Mouse (Mus musculus) midbrain, embryonic 10.5 days (tissue): ENCODE measurements at regions not wholly inside any gene's neighbourhood (a gene's known extent, or its start where the extent isn't known, plus 50 kb on each side); places are given as distances from the start of the nearest gene placed in this dataset.
"Not testable (repeated sequence)": the region's sequence is repeated elsewhere in the genome, so short reads cannot be mapped to it uniquely, and the experiment has no call there.

Experiments
- DNase-seq: peaks from one replicate; pipeline ENCODE4 v3.0.0-alpha.2; 2017; ENCODE audit warnings: low spot score
- H3K27ac ChIP-seq: fragments of 300-500 bp; sonication (generic); replicated peaks from 2 replicates; pipeline ENCODE4 v1.5.1; 2016; ENCODE audit warnings: mild to moderate bottlenecking
- H3K27me3 ChIP-seq: fragments of 300-500 bp; sonication (generic); 2 replicates; pipeline ENCODE4 v1.6.1; 2016; ENCODE audit warnings: low read depth, mild to moderate bottlenecking; ENCODE audit not compliant: poor library complexity, severe bottlenecking
- H3K36me3 ChIP-seq: fragments of 300-500 bp; sonication (generic); 2 replicates; pipeline ENCODE4 v1.6.1; 2016; ENCODE audit warnings: mild to moderate bottlenecking, moderate library complexity
- H3K4me1 ChIP-seq: fragments of 300-500 bp; sonication (generic); 2 replicates; pipeline ENCODE4 v1.6.1; 2016
- H3K4me3 ChIP-seq: fragments of 300-500 bp; sonication (generic); 2 replicates; pipeline ENCODE4 v1.5.1; 2016; ENCODE audit warnings: mild to moderate bottlenecking, moderate library complexity
- H3K9me3 ChIP-seq: fragments of 300-500 bp; sonication (generic); replicated peaks from 2 replicates; pipeline ENCODE4 v1.6.1; 2016; ENCODE audit warnings: mild to moderate bottlenecking
- WGBS: fragments of 180-500 bp; shearing (Covaris S2); methylation state at CpG from one replicate; pipeline ENCODE4 v1.1.7; 2016; 5-methylcytosine and 5-hydroxymethylcytosine counted together

DNA sequence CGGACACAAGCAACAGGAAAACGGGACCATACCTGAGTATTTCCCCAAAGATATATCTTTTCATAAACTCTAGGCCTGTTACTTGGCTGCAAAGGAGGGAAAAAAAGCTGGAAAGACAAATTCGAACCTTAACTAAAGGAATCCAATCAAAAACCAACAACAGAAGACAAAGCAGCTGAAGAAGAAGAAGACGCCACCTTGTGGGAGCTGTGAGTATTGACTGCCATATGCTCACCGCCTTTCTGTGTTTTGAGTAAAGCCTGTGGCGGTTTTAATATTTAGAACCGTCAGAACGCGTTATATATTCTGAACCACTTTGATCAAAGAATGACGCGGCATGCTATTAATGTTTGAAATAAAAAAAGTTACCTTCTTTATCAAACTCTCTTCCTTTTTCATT lies 126.9 kb upstream of the Sox5 start:
- DNase-seq = no peak
- 92% methylated on average over 11 of the region's 11 CpGs for WGBS
- H3K36me3 ChIP-seq = no peaks in the 10 kb centered on the region
- H3K27me3 ChIP-seq = no peaks in the 10 kb centered on the region
- no peak overlapping the region for H3K4me3 ChIP-seq
- H3K27ac ChIP-seq = no peak overlapping the region
- H3K4me1 ChIP-seq = peaks cover 6% of the 10 kb centered on the region
- no peaks in the 10 kb centered on the region for H3K9me3 ChIP-seq

DNA sequence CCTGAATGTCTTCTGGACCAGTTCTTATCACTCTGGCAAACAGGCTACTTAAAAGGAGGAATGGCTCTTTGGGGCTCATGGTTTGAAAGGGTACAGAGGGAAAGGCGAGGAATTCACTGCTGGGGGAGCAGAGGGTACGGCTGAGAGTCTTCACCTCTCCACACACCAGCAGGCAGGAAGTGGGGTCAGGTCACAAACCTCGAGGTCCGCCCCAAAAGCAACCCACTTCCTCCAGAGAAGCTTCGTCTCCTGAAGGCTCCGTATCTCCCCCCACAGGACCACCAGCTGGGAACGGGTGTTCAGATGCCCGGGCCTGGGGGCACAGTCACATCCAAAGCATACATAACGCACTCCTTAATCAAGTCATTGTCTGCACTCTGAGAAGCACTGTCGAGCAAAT lies 121.4 kb upstream of the Sox5 start:
- Histone ChIP-seq H3K4me3 (no peak overlapping the region), H3K27me3 (no peaks in the 10 kb centered on the region), H3K4me1 (peaks cover 14% of the 10 kb centered on the region), H3K27ac (peak overlapping the region; percentile 52; the same call in 1 of the 2 replicates), H3K36me3 (no peaks in the 10 kb centered on the region), H3K9me3 (no peaks in the 10 kb centered on the region)
- DNase-seq = no peak
- 73% methylated on average over 10 of the region's 10 CpGs for WGBS

DNA sequence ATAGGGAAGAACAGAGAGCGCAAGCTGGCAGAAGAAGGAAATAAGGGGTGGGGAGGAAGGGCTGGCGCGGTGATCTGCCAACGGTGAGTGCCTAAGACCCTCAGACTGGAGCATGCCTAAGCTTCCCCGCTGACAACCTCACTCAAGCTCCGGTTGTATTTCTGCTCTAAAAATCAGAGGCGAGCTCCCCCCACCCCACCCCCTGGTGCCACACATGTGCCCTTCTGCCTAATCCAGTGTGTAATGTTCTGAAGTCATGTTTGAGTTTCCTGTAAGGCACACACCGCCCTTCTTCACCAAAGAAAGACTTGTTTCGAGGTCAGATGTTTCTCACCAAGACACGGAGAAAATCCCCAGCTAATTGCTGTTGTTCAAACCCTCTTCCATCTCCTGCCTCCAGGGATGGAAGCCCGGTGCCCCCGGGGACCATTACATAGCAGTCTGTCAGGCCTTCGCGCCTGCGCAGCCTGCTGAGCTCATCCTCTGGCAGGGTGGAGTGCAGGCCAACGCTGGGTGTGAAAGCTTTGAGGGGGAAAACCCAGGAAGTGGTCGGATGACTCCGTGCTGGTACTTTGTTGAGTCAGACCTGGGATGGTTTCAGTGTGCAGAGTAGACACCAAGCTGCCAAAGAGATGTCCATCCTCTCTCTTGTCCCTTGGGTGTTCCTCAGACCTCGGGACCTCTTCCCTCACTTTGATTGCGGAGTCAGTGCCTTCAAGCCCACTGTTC lies 120.7 kb upstream of the Sox5 start:
- Histone ChIP-seq H3K9me3 (no peaks in the 10 kb centered on the region), H3K4me3 (no peak overlapping the region), H3K27me3 (no peaks in the 10 kb centered on the region), H3K4me1 (peaks cover 14% of the 10 kb centered on the region), H3K27ac (peak overlapping the region; percentile 52; the same call in 1 of the 2 replicates), H3K36me3 (no peaks in the 10 kb centered on the region)
- WGBS = 80% methylated on average over 20 of the region's 20 CpGs
- DNase-seq = no peak

DNA sequence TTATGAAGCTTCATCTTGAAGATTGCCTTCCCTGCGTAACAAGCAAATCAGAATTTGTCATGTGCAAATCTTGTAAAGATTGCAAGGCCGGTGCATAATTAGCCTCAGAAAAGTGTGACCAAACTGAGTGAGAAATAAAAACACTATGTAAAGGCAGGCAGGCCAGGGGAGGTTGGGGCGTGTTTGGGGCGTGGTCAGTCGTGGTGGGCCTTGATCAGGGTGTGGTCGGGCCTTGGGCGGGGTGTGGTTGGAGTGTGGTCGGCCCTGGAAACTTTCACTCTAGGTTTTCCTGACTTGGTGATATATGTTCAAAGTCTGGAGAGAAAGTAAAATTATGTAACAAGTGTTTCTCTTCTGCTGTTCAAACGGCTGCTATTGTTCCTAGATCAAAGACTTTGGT lies 120.0 kb upstream of the Sox5 start:
- Histone ChIP-seq H3K4me1 (peaks cover 14% of the 10 kb centered on the region), H3K9me3 (no peaks in the 10 kb centered on the region), H3K27me3 (no peaks in the 10 kb centered on the region), H3K27ac (no peak overlapping the region), H3K4me3 (no peak overlapping the region), H3K36me3 (no peaks in the 10 kb centered on the region)
- no peak for DNase-seq
- WGBS = 86% methylated on average over 9 of the region's 9 CpGs

DNA sequence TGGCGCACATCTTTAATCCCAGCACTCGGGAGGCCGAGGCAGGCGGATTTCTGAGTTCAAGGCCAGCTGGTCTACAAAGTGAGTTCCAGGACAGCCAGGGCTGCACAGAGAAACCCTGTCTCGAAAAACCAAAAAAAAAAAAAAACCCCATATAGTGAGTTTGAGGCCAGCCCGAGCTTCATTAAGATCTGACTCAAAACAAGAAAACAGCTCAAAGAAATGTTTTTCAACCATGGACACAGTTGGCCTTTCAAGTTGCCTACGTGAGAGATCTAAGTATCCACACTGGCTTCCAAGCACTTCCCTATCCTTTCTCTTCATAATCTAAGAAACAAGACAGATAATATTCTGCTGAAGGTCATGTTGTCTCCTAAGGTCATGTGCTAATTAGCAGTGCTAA lies 119.1 kb upstream of the Sox5 start:
- not testable (repeated sequence) for H3K27ac ChIP-seq, DNase-seq, H3K9me3 ChIP-seq, H3K36me3 ChIP-seq, H3K27me3 ChIP-seq, H3K4me3 ChIP-seq
- 89% methylated on average over 7 of the region's 7 CpGs for WGBS
- peaks cover 14% of the 10 kb centered on the region for H3K4me1 ChIP-seq

DNA sequence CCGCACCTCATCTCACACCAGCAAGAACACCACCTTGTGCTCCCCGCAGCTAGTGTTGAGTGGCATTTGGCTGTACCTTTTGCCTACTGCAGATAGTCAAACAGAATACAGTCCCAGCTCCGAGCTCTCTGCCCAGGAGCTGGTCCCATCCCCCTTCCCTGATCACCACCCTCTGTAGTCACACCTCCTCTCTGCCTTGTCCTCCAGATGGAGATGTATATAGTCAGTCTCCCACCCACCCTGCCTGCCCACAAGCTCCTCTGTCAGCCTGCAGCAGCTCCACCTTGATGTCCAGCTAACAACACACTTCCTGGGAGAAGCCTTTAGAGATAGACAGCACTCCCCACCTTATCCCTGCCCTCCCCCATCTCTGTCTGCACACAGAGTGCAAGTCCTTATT lies 115.7 kb upstream of the Sox5 start:
- WGBS = 85% methylated on average over 3 of the region's 3 CpGs
- DNase-seq = no peak
- H3K9me3 ChIP-seq = no peaks in the 10 kb centered on the region
- H3K27ac ChIP-seq = no peak overlapping the region
- no peak overlapping the region for H3K4me3 ChIP-seq
- peaks cover 4% of the 10 kb centered on the region for H3K4me1 ChIP-seq
- H3K36me3 ChIP-seq = no peaks in the 10 kb centered on the region
- no peaks in the 10 kb centered on the region for H3K27me3 ChIP-seq

DNA sequence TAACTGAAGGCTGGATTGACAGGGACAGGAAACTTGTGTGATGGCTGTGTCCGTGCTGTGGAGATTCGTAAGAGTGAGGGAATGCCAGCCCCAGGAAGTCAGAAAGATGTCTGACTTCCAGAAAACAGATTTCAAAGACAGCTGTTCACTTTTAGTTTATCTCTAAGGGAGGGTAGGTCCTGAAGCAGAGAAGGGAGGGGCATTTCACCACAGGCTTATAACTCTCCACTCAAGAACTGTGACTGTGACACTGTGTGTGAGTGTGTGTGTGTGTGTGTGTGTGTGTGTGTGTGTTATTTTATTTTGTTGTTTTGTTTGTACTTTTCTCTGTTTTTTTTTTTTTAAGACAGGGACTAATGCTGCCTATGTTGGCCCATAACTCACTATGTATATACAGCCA lies 109.1 kb upstream of the Sox5 start:
- Histone ChIP-seq H3K36me3 (no peaks in the 10 kb centered on the region), H3K27ac (no peak overlapping the region), H3K4me1 (no peaks in the 10 kb centered on the region), H3K9me3 (no peaks in the 10 kb centered on the region), H3K4me3 (no peak overlapping the region), H3K27me3 (no peaks in the 10 kb centered on the region)
- DNase-seq = no peak
- 70% methylated on average over 2 of the region's 2 CpGs for WGBS

DNA sequence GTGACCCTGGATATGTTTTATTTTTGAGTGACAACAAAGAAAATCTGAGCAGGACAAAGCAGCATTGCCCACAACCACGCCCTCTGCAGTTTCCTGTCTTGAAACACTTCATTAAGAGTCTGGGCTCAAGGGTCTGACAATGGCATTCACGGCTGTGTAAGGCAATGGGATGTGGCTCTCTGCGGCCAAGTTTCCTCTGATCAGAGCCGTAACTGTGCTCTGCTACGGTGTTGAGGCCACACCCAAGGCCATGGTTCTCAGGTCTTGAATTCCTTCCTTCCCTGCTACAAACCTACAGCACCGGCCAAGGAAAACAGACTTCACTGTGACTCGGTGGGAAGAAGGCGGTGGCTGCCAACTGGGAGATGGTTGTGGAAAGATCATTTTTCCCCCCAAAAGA lies 108.4 kb upstream of the Sox5 start:
- Histone ChIP-seq H3K4me3 (no peak overlapping the region), H3K9me3 (no peaks in the 10 kb centered on the region), H3K4me1 (no peaks in the 10 kb centered on the region), H3K27ac (no peak overlapping the region), H3K27me3 (no peaks in the 10 kb centered on the region), H3K36me3 (no peaks in the 10 kb centered on the region)
- DNase-seq = no peak
- 70% methylated on average over 8 of the region's 8 CpGs for WGBS

DNA sequence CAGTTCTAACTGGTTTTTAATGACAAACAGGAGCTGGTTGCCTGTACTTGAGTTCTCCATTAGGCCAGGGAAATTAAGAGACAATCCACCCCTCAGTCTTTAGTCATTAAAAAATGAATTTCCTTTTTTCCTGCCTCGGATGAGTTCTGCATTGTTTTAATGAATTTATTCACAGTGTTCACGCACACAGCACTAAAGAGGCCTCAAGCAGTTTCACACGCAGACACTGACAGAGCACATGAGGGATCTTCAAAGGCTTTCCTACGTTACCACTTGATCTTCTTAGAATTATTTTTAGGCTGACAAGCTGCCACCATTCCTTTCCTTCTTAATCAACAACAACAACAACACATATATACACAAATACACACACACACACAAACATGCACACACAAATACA lies 101.3 kb upstream of the Sox5 start:
- Histone ChIP-seq H3K36me3 (no peaks in the 10 kb centered on the region), H3K27ac (no peak overlapping the region), H3K9me3 (no peaks in the 10 kb centered on the region), H3K27me3 (no peaks in the 10 kb centered on the region), H3K4me3 (no peak overlapping the region), H3K4me1 (peaks cover 4% of the 10 kb centered on the region)
- no peak for DNase-seq
- 77% methylated on average over 4 of the region's 4 CpGs for WGBS

DNA sequence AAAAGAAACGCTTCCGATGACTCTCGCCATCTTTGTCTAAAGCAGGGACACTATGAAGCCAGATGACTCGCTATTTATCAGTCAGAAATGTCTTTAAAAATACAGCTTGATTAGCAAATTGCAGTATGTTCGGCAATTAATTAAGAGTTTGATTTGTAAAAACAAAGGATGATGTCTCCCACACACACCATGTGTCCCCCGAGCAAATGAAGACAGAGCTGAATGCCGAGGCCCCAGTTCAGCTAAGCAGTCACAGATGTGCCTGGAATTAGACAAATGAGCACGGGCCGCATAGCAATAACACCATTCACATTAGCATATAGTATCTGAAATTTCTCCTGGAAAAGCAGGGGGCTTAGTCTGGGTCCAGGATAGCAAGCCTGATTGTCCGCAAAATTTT lies 98.3 kb upstream of the Sox5 start:
- Histone ChIP-seq H3K9me3 (no peaks in the 10 kb centered on the region), H3K36me3 (no peaks in the 10 kb centered on the region), H3K27ac (no peak overlapping the region), H3K4me1 (peaks cover 4% of the 10 kb centered on the region), H3K27me3 (no peaks in the 10 kb centered on the region), H3K4me3 (no peak overlapping the region)
- no peak for DNase-seq
- 90% methylated on average over 10 of the region's 10 CpGs for WGBS

DNA sequence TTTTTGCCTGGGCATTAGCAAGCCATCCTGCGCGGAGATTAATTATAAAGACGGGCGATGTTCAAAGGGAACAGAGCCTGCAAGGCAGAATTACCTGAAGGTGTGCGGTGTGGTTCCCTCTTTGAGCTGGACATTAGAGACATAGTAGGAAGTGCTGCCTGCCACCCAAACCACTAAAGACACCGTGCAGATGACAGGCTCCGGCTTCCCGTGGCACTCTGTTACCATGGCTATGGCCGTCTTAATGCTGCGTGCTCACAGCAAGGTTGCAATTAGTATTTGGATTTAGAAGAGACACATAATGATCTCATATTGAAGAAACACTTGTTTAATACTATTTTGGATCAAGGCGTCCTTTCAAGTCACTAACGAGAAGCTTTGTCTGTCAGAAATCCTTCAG lies 95.0 kb upstream of the Sox5 start:
- Histone ChIP-seq H3K9me3 (no peaks in the 10 kb centered on the region), H3K36me3 (no peaks in the 10 kb centered on the region), H3K4me3 (no peak overlapping the region), H3K27me3 (no peaks in the 10 kb centered on the region), H3K4me1 (no peaks in the 10 kb centered on the region), H3K27ac (no peak overlapping the region)
- no peak for DNase-seq
- WGBS = 81% methylated on average over 12 of the region's 12 CpGs

DNA sequence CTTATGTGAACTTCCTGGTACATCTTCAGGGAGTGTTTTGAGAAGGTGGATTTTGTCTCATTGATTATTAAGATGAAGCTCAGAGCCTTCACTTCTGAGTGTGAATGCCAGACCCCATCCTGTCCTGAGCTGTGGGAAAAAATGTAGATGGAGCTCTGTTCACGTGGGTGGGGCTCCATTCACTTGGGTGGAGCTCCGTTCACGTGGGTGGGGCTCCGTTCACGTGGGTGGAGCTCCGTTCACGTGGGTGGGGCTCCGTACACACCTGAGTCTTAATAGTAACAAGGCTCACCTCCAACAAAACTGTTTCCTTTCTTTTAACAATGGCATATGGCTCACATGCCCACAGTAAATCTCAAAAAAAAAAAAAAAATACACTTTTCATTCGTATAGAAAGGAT lies 94.1 kb upstream of the Sox5 start:
- no peak overlapping the region for H3K27ac ChIP-seq
- no peak for DNase-seq
- H3K4me3 ChIP-seq = no peak overlapping the region
- no peaks in the 10 kb centered on the region for H3K4me1 ChIP-seq
- no peaks in the 10 kb centered on the region for H3K27me3 ChIP-seq
- H3K36me3 ChIP-seq = no peaks in the 10 kb centered on the region
- no peaks in the 10 kb centered on the region for H3K9me3 ChIP-seq
- 63% methylated on average over 9 of the region's 9 CpGs for WGBS

DNA sequence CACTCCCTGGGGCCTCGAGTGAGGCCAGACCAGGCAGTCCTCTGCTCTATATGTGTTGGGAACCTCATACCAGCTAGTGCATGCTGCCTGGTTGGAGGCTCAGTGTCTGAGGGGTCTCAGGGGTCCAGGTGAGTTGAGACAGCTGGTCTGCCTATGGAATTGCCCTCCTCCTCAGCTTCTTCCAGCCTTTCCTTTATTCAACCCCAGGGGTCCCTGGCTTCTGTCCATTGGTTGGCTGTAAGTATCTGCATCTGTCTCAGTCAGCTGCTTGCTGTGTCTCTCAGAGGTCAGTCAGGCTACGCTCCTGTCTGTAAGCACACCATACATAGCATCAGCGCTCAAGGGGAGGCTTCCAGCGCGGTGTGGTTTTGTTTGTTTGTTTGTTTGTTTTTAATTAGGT lies 92.5 kb upstream of the Sox5 start:
- WGBS = 88% methylated on average over 5 of the region's 5 CpGs
- no peak for DNase-seq
- H3K9me3 ChIP-seq = no peaks in the 10 kb centered on the region
- no peaks in the 10 kb centered on the region for H3K27me3 ChIP-seq
- no peaks in the 10 kb centered on the region for H3K4me1 ChIP-seq
- H3K36me3 ChIP-seq = no peaks in the 10 kb centered on the region
- no peak overlapping the region for H3K27ac ChIP-seq
- H3K4me3 ChIP-seq = no peak overlapping the region

DNA sequence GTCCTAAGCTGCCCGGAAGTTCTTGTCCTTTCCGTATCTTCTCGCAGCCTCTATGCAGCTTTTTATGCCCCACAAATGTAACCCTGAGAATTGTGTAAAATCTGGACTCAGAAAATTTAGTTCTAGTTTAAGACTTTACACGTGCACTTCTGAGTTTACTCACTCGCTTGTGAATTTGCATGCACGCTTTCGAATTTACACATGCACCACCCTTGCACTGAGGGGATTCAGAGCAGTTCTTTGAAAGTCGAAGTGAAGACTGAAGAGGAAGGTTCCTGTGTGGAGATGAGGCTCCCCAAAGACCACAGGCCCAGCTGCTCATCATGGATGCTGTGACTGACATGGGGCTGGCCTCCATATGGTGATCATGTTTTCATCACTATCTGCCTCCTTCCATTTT lies 89.2 kb upstream of the Sox5 start:
- H3K4me3 ChIP-seq = no peak overlapping the region
- peaks cover 12% of the 10 kb centered on the region for H3K4me1 ChIP-seq
- DNase-seq = no peak
- 90% methylated on average over 8 of the region's 8 CpGs for WGBS
- H3K27me3 ChIP-seq = no peaks in the 10 kb centered on the region
- H3K36me3 ChIP-seq = no peaks in the 10 kb centered on the region
- H3K27ac ChIP-seq = no peak overlapping the region
- no peaks in the 10 kb centered on the region for H3K9me3 ChIP-seq
